27 mouse cellular contexts compared by ENCODE assay signal in the genomic region with DNA sequence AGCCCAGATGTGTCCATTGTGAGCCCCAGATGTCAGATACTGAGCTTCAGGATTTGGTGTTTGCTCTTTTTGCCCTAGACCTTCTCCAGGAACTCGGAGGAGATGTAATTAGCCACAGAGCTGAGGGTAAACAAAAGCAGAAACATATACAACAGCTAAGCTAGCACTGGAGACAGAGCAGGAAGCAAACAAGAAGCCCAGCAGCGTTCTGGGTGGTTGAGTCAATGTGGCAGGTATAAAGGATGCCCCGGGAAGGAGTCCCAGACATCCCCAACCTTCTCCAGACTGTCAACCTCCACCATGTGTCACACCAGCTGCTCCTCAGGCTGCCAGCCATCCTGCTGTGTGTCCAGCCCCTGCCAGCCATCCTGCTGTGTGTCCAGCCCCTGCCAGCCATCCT. TPM values are rescaled to one million over a fixed set of nuclear protein-coding genes. Genes with fewer than 3 reads are reported as not detected.
"Had no signal": no experiment of that assay in that cellular context is flagged by ENCODE, and none has a peak within 500 bp of the region (broad histone marks: within the 10 kb centered on the region; RNA-seq: fewer than 3 reads in every experiment).

Gene Gm10100 (plus strand): TSS at position 301 of the 400 bp plus-strand sequence.

- H3K4me3 ChIP-seq: lung, embryonic 15.5 days; megakaryocyte, embryonic 14.5 days; midbrain, embryonic 13.5 days; midbrain, embryonic 15.5 days; neural tube, embryonic 12.5 days had no signal

- DNase-seq: lung, adult 2 months; lung, postnatal 14 days; lung, postnatal 36 days; retina, postnatal 1 day; right cerebral cortex, adult 18-20 months; right cerebral cortex, postnatal 25 days; right cerebral cortex, postnatal 4 days; spleen, adult 18-20 months; thymus, adult 18-20 months; thymus, postnatal 14 days; thymus, postnatal 36 days had no signal

- H3K27ac ChIP-seq: lung, embryonic 15.5 days; macrophage; midbrain, embryonic 13.5 days; midbrain, embryonic 15.5 days; neural tube, embryonic 12.5 days had no signal

- H3K4me1 ChIP-seq: lung, embryonic 15.5 days; midbrain, embryonic 13.5 days; midbrain, embryonic 15.5 days; neural tube, embryonic 12.5 days had no signal

- ATAC-seq: lung, postnatal 0 days; midbrain, embryonic 13.5 days; midbrain, embryonic 15.5 days had no signal

- H3K27me3 ChIP-seq: lung, embryonic 15.5 days; midbrain, embryonic 13.5 days; midbrain, embryonic 15.5 days; neural tube, embryonic 12.5 days had no signal

RNA-seq across cellular contexts. Expression of gene Gm10100, which starts in this region (rescaled TPM):
- total RNA-seq: megakaryocyte progenitor cell, adult 5-6 weeks; midbrain, postnatal 0 days; monocyte, adult 5-6 weeks had no signal
- polyA plus RNA-seq: lung, adult 2 months; lung, embryonic 15.5 days; lung, postnatal 0 days; macrophage; midbrain, embryonic 11.5 days; midbrain, embryonic 13.5 days; midbrain, embryonic 15.5 days; midbrain, postnatal 0 days; neural tube, embryonic 12.5 days; neural tube, embryonic 14.5 days; small intestine, adult 2 months; stomach, embryonic 14.5 days; stomach, embryonic 16.5 days; thymus, postnatal 0 days had no signal
